Mouse (Mus musculus): Measurements from ENCODE around the gene Wnt10a. TPM values are rescaled to one million over a fixed set of nuclear protein-coding genes. Genes with fewer than 3 reads are reported as not detected.

Gene Wnt10a
- total and polyA plus RNA-seq, 2 experiments from 2014 or later, result 0.19 to 0.23 TPM

DNA sequence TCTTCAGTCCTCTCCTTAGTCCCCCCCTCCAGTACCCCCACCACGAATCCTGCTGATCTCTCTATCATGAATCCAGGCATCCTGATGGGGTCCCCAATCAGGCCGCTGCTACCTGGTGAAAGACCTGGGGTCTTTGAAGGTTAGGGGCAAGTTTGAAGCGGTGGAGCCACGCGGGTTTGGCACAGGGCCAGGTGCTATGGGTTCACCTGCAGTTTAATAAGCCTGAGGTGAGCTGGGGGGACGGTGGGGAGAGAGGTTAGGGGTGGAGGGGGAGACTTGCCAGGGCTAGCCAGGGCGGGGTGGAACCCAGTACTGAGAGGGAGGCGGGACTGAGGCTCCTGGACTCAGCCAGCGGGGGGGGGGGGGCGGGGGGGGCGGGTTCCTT lies 3.8 kb downstream of the Wnt10a start:
- H3K9ac ChIP-seq, result no peak overlapping the region
- no peaks in the 10 kb centered on the region for H3K9me3 ChIP-seq (ENCODE audit: low read length)
- ATAC-seq (no peak), DNase-seq (no peak)
- no peak overlapping the region for H3K4me3 ChIP-seq (ENCODE audit: low read depth, low read length)
- 4% methylated on average over 6 of the region's 11 CpGs for WGBS
- H3K36me3 ChIP-seq (ENCODE audit: insufficient read depth), result no peaks in the 10 kb centered on the region
- H3K4me1 ChIP-seq (ENCODE audit: insufficient read depth), result no peaks in the 10 kb centered on the region; the same call in 1 of the 2 replicates
- no peak overlapping the region; the same call in 1 of the 2 replicates for H3K4me2 ChIP-seq (ENCODE audit: low read depth)
- H3K27me3 ChIP-seq (ENCODE audit: insufficient read depth, low read length), result peaks cover 58% of the 10 kb centered on the region
- H3K27ac ChIP-seq (ENCODE audit: low read depth, low read length), result no peak overlapping the region
- TF ChIP-seq CTCF (IDR thresholded peaks at IDR 0.05; ENCODE audit: low read depth), result no peak

DNA sequence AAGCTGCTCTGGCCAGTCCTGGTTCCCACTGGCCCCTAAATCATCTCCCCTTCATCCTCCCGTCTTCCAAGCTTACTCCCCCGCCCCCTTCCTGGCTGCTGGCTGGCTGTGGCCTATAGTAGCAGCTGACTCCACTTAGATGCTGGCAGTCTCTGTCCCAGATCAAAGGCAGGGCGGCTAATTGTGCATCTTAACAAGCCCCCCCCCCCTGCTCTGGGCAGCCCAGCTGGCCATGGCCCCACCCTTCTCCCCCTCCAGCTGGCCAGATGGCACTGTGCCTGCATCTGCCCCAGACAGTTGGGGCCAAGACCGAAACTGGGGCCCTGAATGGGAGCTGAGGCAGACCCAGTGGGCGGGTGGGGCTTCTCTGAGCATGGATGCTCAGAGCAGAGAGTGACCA lies 6.1 kb downstream of the Wnt10a start:
- peaks cover 7% of the 10 kb centered on the region; the same call in 1 of the 2 replicates for H3K4me1 ChIP-seq (ENCODE audit: insufficient read depth)
- no peak overlapping the region for H3K4me2 ChIP-seq (ENCODE audit: low read depth)
- DNase-seq, result peak; percentile 65
- H3K9me3 ChIP-seq (ENCODE audit: low read length), result no peaks in the 10 kb centered on the region
- H3K36me3 ChIP-seq (ENCODE audit: insufficient read depth), result no peaks in the 10 kb centered on the region
- H3K27ac ChIP-seq (ENCODE audit: low read depth, low read length), result no peak overlapping the region
- TF ChIP-seq CTCF (IDR thresholded peaks at IDR 0.05; ENCODE audit: low read depth), result no peak
- WGBS, result 10% methylated on average over 5 of the region's 5 CpGs
- no peak overlapping the region for H3K4me3 ChIP-seq (ENCODE audit: low read depth, low read length)
- H3K9ac ChIP-seq, result no peak overlapping the region
- peak; percentile 70 for ATAC-seq
- peaks cover 58% of the 10 kb centered on the region for H3K27me3 ChIP-seq (ENCODE audit: insufficient read depth, low read length)

DNA sequence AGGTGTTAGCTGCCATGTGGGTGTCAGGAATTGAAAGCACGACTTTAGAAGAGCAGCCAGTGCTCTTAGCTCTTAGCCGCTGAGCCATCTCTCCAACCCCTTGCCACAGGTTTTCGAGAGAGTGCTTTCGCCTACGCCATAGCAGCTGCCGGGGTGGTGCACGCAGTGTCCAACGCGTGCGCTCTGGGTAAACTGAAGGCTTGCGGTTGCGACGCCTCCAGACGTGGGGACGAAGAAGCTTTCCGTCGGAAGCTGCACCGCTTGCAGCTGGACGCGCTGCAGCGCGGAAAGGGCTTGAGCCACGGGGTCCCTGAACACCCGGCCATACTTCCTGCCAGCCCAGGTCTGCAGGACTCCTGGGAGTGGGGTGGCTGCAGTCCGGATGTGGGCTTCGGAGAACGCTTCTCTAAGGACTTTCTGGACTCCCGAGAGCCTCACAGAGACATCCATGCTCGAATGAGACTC lies 9.1 kb downstream of the Wnt10a start:
- DNase-seq, result no peak
- H3K4me3 ChIP-seq (ENCODE audit: low read depth, low read length), result no peak overlapping the region

DNA sequence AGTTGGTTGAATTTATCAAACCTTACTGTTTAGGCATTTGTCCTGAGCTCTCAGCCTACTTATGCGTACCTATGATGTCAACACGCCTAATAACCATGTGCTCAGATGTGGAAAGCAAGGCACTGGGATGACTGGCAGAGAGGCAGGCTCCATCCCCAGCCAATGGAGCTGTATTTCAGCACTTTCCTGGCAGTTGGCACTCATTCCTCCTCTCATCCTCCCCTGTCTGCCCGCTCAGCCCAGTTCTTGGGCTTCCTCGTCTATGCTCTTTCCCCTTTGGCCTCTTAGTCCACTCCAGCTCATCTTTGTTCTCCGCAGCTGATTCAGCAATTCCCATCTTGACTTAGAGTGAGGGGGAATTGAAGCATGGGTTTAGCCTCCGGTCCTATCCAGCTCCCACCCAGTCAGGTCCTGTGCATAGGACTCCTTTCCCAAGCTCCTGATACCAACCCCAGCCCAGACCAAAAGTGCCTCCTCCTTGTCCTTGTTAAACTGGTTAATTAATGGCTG lies 10.4 kb downstream of the Wnt10a start:
- Histone ChIP-seq H3K27me3 (ENCODE audit: insufficient read depth, low read length) (peaks cover 66% of the 10 kb centered on the region), H3K4me1 (ENCODE audit: insufficient read depth) (peaks cover 7% of the 10 kb centered on the region; the same call in 1 of the 2 replicates), H3K4me3 (ENCODE audit: low read depth, low read length) (no peak overlapping the region), H3K4me2 (ENCODE audit: low read depth) (no peak overlapping the region), H3K27ac (ENCODE audit: low read depth, low read length) (no peak overlapping the region), H3K9me3 (ENCODE audit: low read length) (no peaks in the 10 kb centered on the region), H3K36me3 (ENCODE audit: insufficient read depth) (no peaks in the 10 kb centered on the region), H3K9ac (no peak overlapping the region)
- ATAC-seq, result no peak
- 23% methylated on average over 6 of the region's 6 CpGs for WGBS
- TF ChIP-seq CTCF (IDR thresholded peaks at IDR 0.05; ENCODE audit: low read depth), result no peak
- DNase-seq, result no peak

More for the DNA sequence above, 9.1 kb downstream of the Wnt10a start:
- Histone ChIP-seq H3K27me3 (ENCODE audit: insufficient read depth, low read length) (peaks cover 63% of the 10 kb centered on the region), H3K4me2 (ENCODE audit: low read depth) (peak overlapping the region; percentile 33), H3K9ac (no peak overlapping the region), H3K36me3 (ENCODE audit: insufficient read depth) (no peaks in the 10 kb centered on the region), H3K9me3 (ENCODE audit: low read length) (no peaks in the 10 kb centered on the region), H3K4me1 (ENCODE audit: insufficient read depth) (peaks cover 7% of the 10 kb centered on the region; the same call in 1 of the 2 replicates), H3K27ac (ENCODE audit: low read depth, low read length) (no peak overlapping the region)
- ATAC-seq, result no peak
- TF ChIP-seq CTCF (IDR thresholded peaks at IDR 0.05; ENCODE audit: low read depth), result no peak
- WGBS, result 1% methylated on average over 29 of the region's 29 CpGs

DNA sequence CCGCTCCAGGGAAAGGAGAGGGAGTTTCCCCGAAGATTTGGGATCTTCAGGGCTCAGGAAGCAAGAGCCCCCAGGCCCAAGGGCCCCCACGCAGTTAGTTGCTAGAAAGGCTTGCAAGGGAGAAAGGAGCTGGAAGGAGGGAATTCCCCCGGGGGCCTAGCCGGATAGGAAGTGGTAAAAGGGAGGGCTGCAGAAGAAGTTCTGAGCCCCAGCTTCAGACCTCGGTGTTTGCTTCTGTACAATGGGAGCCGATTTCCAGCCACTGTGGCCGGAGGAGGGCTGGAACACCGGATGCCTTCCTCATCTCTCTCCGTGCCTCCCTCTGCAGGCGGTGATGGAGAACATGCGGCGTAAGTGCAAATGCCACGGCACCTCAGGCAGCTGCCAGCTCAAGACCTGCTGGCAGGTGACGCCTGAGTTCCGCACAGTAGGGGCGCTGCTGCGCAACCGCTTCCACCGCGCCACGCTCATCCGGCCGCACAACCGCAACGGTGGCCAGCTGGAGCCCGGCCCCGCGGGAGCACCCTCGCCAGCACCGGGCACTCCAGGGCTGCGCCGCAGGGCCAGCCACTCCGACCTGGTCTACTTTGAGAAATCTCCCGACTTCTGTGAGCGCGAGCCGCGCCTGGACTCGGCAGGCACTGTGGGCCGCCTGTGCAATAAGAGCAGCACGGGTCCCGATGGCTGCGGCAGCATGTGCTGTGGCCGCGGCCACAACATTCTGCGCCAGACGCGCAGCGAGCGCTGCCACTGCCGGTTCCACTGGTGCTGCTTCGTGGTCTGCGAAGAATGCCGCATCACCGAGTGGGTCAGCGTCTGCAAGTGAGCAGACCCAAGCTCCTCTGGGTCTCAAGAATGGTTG lies 11.7 kb downstream of the Wnt10a start:
- peak overlapping the region; percentile 92 for H3K4me2 ChIP-seq (ENCODE audit: low read depth)
- peaks cover 17% of the 10 kb centered on the region for H3K4me1 ChIP-seq (ENCODE audit: insufficient read depth)
- peaks cover 77% of the 10 kb centered on the region for H3K27me3 ChIP-seq (ENCODE audit: insufficient read depth, low read length)
- H3K9me3 ChIP-seq (ENCODE audit: low read length), result no peaks in the 10 kb centered on the region
- H3K4me3 ChIP-seq (ENCODE audit: low read depth, low read length), result peak overlapping the region; percentile 48
- WGBS, result 2% methylated on average over 57 of the region's 57 CpGs
- peak; percentile 80 for DNase-seq
- peak; percentile 75 for TF ChIP-seq CTCF (IDR thresholded peaks at IDR 0.05; ENCODE audit: low read depth)
- ATAC-seq, result peak; percentile 54
- H3K27ac ChIP-seq (ENCODE audit: low read depth, low read length), result no peak overlapping the region
- peak overlapping the region; percentile 45 for H3K9ac ChIP-seq
- H3K36me3 ChIP-seq (ENCODE audit: insufficient read depth), result no peaks in the 10 kb centered on the region

DNA sequence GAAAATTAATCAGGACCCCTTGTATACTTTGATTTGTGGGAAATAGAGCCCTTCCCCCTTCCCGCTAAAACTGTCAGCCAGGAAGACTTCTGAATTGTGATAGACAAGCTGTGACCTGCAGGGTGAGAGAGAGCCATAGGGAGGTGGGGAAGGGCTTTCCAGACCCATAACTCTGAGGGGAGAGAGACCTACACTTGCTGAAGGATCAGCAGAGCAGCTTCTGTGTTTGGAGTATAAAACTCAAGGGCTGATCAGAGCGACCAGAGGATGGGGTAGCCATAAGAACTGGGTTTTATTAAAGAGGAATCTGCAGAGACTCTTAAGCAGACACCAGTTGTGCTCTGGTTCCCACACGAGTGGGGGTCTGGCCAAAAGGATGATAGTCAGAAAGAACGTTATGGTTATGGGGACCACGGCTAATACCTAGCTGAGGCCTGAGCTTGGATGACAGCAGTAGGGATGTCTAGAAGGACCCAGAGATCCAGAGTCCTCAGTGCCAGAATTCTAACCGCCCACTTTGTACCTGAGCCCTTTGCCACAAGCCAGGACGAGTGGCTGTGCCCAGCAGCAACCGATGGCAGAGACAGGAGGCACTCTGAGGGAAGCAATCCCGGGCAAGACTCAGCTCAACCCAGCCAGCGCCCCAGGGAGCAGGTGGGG lies 13.0 kb downstream of the Wnt10a start:
- WGBS, result 14% methylated on average over 10 of the region's 10 CpGs
- peaks cover 74% of the 10 kb centered on the region for H3K27me3 ChIP-seq (ENCODE audit: insufficient read depth, low read length)
- no peak overlapping the region for H3K9ac ChIP-seq
- no peak overlapping the region for H3K4me2 ChIP-seq (ENCODE audit: low read depth)
- H3K9me3 ChIP-seq (ENCODE audit: low read length), result no peaks in the 10 kb centered on the region
- H3K4me3 ChIP-seq (ENCODE audit: low read depth, low read length), result no peak overlapping the region
- TF ChIP-seq CTCF (IDR thresholded peaks at IDR 0.05; ENCODE audit: low read depth), result no peak
- ATAC-seq (no peak), DNase-seq (no peak)
- H3K27ac ChIP-seq (ENCODE audit: low read depth, low read length), result no peak overlapping the region
- no peaks in the 10 kb centered on the region for H3K36me3 ChIP-seq (ENCODE audit: insufficient read depth)
- H3K4me1 ChIP-seq (ENCODE audit: insufficient read depth), result peaks cover 17% of the 10 kb centered on the region

All from forebrain, postnatal 0 days (tissue).